Mouse (Mus musculus) cerebellum, adult 18-20 months (tissue): Measurements from ENCODE around the gene Fgd1.

ENCODE experiments used
- DNase-seq, 2 experiments: peaks; one replicate each; pipeline ENCODE4 v3.0.0; 2021

The Fgd1 gene

DNA sequence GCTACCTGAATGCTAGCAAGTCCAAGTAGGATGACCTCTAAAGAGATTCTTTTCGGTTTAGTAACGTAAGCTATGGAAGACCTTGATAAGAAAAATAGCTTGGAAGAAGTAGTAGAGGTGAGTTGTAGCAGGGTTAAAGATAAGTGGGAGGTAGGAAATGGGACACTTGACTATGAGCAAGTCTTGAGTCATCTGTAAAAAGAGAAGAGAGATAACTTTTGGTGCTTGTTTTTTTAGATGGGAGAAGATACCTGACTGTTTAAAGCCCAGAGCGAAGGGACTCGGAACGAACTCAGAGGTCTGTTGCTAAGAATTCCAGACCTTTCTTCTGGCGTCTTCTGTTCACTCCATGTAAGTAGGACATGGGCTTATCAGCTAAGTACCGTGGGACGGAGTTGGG, at the start of gene Fgd1:
Fgd1 (plus strand) TSS at position 301 of the 400 bp plus-strand sequence.
- DNase-seq: no peak

- no peak for DNase-seq
Measured at GRCm38 (mm10) chrX:150996775-150997174, 49.2 kb upstream of the Fgd1 start.

GRCm38 (mm10) chrX:151016938-151017877, 28.7 kb upstream of the Fgd1 start, which contains the start of gene Gnl3l:
TSS of gene Gnl3l (minus strand) at chrX:151017322.
- DNase-seq: peak; percentile 86 to 89

DNA sequence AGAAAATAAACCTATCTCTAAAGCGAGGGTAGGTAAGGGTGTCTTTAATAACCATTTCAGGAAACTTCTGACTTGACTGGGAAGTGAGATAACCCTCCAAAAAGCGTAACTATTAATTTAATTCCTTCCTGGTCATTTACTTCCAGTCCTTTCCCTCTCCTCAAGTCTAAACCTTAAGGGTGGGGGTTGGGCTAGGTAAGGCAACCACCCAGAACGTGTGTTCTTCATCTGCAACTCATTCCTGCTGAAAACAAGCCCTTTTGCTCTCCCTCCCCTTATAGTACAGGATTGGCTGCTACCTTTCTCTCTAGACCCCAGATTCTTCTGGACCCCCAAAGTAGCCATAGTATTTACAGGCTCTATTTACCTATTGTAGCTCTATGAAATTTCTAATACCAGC, 28.1 kb upstream of the Fgd1 start:
- peak in 1 of 2 experiments; percentile 12 for DNase-seq

- no peak for DNase-seq
Measured at GRCm38 (mm10) chrX:151018798-151019197, 27.2 kb upstream of the Fgd1 start.

- no peak for DNase-seq
Measured at GRCm38 (mm10) chrX:151031400-151031799, 14.6 kb upstream of the Fgd1 start.

DNA sequence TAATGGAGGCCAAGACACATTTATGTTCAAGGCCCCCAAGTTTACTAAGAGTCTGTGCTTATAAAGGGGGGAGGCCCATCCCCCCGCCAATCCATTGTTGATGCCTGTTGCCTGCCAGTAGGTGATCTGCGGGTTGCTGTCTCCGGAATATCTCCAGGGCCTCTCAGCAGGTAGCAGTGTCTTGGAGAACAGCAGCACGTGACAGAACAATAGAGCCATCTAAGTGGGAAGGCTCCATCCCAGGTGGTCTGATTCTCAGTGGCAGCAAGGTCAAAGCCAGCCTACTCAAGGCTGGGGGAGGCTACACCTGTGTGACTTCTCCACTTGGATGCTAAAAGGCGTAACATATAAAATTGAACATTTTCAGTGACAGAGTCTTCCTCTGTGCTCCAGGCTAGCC, 4.7 kb upstream of the Fgd1 start:
- no peak for DNase-seq

- peak in 1 of 2 experiments; percentile 23 for DNase-seq
Measured at GRCm38 (mm10) chrX:151046321-151046720, 371 bp downstream of the Fgd1 start.

DNA sequence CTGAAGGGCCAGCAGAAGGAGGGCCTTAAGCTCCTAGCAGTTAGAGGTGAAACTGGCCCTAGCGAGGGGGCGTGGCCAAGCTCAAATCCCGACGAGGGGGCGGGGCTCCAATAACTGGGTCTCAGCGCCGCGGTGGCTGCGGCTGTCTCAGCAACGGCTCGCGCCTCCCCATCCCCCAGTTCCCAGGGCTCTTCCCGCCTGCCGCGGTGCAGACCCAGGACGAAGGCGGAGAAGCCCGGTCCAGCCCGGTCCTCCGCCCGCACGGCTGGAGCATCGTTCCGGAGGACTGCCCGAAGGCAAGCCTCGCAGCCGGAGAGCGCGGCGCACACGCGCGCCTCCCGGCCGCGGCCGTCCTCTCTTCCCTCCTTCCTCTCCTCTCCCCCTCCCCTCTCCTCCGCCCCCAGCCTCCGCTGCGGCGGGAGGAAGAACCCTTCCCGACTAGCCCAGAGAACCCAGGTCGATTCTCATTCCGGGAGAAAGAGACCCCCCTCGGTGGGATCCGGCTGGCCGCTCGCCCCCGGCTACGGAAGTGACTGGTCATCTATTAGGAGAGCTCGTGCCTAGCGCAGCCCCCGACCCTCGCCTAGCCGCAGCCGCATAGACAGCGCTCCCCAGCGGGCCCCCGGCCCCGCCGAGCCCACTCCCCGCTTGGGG, 954 bp downstream of the Fgd1 start:
- peak; percentile 90 for DNase-seq

GRCm38 (mm10) chrX:151047431-151048058, 1.6 kb downstream of the Fgd1 start:
- peak; percentile 27 to 57 for DNase-seq

GRCm38 (mm10) chrX:151049661-151050215, 3.8 kb downstream of the Fgd1 start:
- DNase-seq: no peak

DNA sequence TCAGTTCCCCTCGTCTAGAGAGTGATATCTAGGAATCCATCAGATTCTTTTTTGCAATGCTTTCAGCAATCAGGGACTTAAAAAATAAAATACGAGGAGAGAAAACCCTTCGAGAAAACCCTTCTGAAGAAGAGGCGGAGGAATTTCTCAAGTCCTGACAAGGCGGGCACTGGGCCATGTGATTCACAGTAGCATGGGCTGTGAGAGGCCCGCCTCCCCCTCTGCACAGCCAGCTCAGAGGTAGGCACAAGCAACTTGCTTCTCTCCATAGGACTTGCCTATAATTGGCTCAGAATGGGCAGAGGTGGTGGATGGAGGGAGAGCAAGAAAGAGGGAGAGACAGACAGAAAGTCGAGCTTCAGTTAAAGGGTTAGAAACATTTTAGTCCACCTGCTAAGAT, 4.4 kb downstream of the Fgd1 start:
- DNase-seq: peak in 1 of 2 experiments; percentile 23

DNA sequence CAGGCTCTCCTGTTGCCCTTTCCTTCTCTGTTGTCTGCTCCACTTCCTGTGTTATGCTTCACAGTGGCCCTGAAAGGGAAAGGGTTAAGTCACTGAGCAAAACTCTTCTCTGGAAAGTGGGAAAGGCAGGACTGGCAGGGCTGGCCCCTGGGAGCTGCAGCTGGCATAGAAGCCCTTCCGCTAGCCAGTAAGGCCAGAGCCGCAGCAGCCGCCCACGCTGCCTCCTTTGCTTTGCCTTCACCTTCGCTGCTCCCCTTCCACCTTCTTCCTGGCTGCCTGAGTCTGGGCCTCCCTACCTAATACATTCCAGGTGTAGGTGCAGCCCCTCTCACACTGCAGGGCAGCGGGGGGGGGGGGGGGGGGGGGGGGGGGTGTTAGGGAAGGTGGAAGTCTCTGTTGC, 8.5 kb downstream of the Fgd1 start:
- DNase-seq: no peak

DNA sequence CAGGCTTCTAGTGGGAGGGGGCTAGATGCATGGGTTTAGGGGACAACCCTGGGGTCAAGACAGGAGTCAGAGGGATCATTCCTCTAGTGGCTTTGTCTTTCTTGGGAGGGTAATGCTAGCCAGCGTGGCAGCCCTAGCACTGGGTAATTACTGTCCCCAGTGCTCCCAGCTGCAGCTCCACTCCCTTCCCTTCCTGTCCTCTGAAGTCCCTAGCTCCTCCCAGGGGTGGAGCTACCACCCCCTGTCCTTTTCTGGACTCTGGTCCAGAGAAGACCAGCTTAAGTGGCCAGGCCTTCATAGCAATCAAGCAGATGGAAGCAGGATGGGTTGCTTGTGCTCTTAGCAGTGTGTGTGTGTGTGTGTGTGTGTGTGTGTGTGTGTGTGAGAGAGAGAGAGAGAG, 9.6 kb downstream of the Fgd1 start:
- DNase-seq: no peak

GRCm38 (mm10) chrX:151059346-151059745, 13.4 kb downstream of the Fgd1 start:
- DNase-seq: no peak

DNA sequence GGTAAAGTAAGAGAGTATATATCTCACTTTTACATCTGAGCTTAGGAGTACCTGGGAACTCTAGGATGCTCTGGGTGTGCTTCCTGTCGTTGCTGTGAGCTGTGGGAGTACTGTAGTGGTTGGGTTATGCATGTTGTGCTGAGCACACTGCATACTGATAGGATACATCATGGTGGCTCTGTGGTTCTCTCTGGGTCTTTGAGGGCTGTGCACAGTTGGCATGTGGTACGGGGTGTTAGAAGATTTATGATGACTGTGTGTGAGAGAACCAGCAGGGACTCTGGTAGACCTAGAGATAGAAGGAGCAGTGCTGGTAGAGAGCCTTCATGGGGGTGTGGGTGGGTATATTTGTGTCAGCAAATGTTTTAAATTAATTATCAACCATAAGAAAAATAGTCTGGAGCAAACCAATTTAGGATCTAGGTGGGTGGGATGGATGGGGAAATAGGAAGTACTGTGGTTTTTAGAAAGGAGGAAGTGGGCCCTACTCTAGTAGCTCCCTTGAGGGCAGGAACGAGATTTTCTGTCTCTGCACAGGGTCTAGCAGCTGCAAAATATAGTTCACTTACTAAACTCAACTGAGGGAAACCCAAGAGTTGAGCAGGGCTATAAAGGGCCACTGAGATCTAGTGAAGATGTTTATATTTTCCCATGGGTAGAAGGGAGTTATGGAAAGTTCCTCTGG, 15.8 kb downstream of the Fgd1 start:
- DNase-seq: no peak

DNA sequence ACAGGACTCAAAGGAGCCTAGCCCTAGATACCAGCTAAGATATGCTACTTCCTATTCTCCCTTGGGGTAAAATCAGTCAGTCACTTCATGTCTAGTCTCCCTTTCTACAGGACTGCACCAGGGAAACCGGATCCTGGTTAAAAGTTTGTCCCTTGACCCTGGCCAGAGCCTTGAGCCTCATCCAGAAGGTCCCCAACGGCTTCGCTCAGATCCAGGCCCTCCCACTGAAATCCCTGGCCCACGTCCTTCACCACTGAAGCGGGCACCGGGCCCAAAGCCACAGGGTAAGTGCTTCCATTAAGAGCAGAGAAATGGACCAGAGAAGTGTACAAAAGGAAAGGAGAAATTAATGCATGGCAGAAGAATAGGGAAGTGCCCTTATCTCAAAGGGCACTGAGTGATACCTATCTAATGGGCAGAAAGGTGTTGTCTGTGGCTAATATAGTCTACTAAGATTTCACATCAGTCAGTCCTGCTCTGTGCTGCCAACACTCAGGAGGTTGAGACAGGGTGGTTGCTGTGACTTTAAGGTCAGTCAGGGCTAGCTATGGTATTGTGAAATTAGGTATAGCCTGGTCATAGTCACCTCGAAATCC, 20.2 kb downstream of the Fgd1 start:
- no peak for DNase-seq

DNA sequence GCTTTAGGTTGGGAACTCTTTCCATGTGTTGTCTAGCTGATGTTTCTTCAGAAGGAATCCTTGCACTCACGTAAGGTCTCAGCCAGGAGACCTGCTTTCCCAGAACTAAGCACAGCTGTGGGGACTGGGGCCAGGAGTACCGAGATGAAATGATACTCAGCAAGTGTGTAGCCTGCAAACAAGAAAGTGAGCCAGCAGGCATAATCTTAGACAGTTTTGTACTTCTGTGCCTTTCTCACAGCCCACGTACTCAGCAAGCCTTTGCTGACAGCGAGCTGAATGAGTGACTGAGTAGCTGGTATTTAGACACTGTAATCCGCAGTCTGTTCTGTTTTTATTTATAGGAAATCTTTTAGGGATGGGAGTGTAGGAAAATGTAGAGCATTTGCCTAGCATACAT, 21.9 kb downstream of the Fgd1 start:
- no peak for DNase-seq

DNA sequence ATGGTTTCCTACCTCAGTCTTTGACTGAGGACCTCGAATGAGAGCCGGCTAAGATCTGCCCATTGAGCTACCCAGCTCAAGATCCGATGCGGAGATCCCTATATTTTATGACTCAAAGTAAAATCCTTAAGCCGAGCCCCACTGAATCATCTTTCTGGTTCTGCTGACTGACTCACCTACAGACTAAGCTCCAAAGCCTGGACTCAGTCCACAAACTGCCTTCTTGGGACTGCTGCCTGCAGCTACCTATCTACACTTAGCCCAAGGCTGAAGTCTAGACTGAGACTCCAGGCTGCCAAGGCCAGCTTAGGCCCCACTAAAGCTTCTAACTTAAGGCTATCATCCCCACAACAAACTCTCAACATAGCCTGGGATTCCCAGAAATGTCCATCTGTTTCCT, 30.1 kb downstream of the Fgd1 start:
- no peak for DNase-seq

DNA sequence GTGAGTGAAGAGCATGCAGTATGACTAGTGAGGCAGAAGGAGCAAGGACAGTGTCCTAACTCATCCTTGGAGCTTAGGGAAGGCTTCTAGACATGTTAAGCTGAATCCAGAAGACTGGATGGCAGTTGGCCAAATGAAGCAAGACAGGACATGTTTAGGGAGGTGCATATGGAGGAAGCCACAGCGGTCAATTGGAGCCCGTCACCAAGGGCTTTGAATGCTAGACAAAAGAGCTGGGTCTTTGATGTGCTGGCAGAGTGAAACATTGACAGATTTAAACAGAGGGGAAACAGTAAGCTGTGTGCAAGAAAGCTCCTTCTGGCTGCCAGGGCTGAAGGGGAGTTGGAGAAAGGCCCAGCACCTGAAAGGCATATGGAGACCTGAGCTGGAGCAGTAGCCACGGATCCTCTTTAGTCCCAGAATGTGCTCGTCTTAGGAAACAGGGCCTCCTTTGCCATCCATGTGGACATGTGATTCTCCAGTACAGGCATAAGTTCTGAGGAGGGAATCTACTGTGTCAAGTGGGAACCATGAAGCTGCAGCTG, 31.1 kb downstream of the Fgd1 start:
- peak; percentile 27 to 45 for DNase-seq

GRCm38 (mm10) chrX:151085599-151085998, 39.6 kb downstream of the Fgd1 start:
- DNase-seq: no peak

DNA sequence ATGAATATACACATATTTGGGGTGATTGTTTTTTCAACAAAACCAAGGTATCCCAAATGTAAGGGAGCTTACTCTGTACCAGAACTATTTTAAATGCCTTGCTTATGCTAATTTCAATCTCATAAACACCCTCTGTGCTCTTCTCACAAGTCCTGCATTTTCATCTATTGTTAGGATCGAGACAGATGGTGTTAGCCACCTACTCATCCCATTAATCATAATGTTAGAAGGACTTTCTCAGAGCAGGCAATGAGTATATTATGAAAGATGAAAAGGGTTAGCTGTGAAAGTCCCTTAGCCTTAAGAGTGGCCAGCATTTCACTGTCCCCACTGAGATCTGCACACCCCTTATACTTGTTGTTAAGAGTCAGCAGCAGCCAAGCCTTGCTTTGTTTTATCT, 41.5 kb downstream of the Fgd1 start:
- no peak for DNase-seq
